Mouse (Mus musculus) G1E (cell line): ENCODE results near the gene Clec4f.

Experiments used
- CTCF ChIP-seq: IDR thresholded peaks from 2 replicates; pipeline ENCODE4 v1.5.1; 2012; ENCODE audit warnings: low read depth, low read length, inconsistent platforms, mixed read lengths
- GATA1 ChIP-seq: IDR thresholded peaks from 2 replicates; pipeline ENCODE4 v1.6.1; 2012; ENCODE audit warnings: borderline replicate concordance, low read length, inconsistent platforms, mixed read lengths
- GATA2 ChIP-seq: IDR thresholded peaks from 2 replicates; pipeline ENCODE4 v1.6.1; 2012; ENCODE audit warnings: low read depth, low read length, inconsistent platforms, borderline replicate concordance
- POLR2AphosphoS5 ChIP-seq: IDR thresholded peaks from 2 replicates; pipeline ENCODE4 v1.6.1; 2012; ENCODE audit warnings: low read depth, low read length, inconsistent platforms; ENCODE audit not compliant: insufficient replicate concordance
- TAL1 ChIP-seq: conservative IDR thresholded peaks from 2 replicates; pipeline ENCODE4 v1.6.1; 2012; ENCODE audit warnings: low read depth, low read length, inconsistent platforms, mixed read lengths

DNA sequence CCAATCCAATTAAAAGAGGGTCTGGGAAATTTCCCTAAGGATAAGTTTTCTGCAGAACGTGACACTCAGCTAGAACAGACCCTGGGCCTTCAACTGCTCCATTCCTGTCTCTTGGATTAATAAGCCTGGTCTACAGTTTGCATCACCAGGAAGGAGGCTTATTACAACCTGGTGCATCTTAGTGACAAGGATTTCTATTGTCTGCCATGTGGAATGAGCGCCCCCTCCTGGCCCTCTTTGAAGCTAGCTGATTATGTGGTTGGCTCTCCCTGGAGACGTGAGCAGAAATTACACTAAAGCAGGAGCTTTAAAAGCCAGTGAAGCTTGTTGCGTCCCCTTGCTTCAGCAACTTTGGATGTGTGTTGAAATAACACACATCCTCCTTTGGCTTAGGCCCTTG lies 17.4 kb upstream of the Clec4f start:
- TF ChIP-seq CTCF = peak; percentile 44; the same call in 1 of the 2 replicates
- no peak for TF ChIP-seq POLR2AphosphoS5
- TF ChIP-seq GATA2 = no peak
- no peak for TF ChIP-seq GATA1
- no peak for TF ChIP-seq TAL1
